Mouse (Mus musculus) bone marrow, adult 2 months (tissue): ENCODE data around the gene Tfcp2l1. TPM values are rescaled to one million over a fixed set of nuclear protein-coding genes. Genes with fewer than 3 reads are reported as not detected.

ENCODE experiments used
- H3K27ac ChIP-seq: fragments of 200-500 bp; 2 replicates; pipeline ENCODE4 v1.5.1; 2012; ENCODE audit warnings: low read depth, mild to moderate bottlenecking, control low read depth, inconsistent platforms, low read length; ENCODE audit not compliant: control insufficient read depth, poor library complexity, insufficient read depth
- H3K4me1 ChIP-seq: fragments of 200-500 bp; 2 replicates; pipeline ENCODE4 v1.6.1; 2011; ENCODE audit warnings: low read length; ENCODE audit not compliant: control insufficient read depth, insufficient read depth
- H3K4me3 ChIP-seq: fragments of 200-500 bp; replicated peaks from 2 replicates; pipeline ENCODE3; 2011; ENCODE audit warnings: mild to moderate bottlenecking, low read depth, low read length, control low read depth; ENCODE audit not compliant: control insufficient read depth
- CTCF ChIP-seq: fragments of 200-500 bp; IDR thresholded peaks from 2 replicates; pipeline ENCODE4 v1.5.1; 2011; ENCODE audit warnings: low read length, control low read depth; ENCODE audit not compliant: control insufficient read depth, insufficient read depth
- POLR2A ChIP-seq: fragments of 200-500 bp; IDR thresholded peaks from 2 replicates; pipeline ENCODE4 v1.6.1; 2011; ENCODE audit warnings: low read depth, mild to moderate bottlenecking, control low read depth, low read length, borderline replicate concordance; ENCODE audit not compliant: control insufficient read depth
- WGBS: fragments of 180-500 bp; shearing (Covaris S2); methylation state at CpG from one replicate; pipeline ENCODE4 v1.1.7; 2018; 5-methylcytosine and 5-hydroxymethylcytosine counted together
- polyA plus RNA-seq: library from polyadenylated mRNA; stranded (reverse); fragments of >200 nt; gene quantifications from 2 replicates; pipeline ENCODE4 v1.2.4, GENCODE M21; 2011; ENCODE audit warnings: low replicate concordance; ENCODE audit not compliant: missing spikeins, insufficient read depth, insufficient read length

Gene Tfcp2l1
- 2.7 TPM in 1 of 2 replicates, not detected in the other for polyA plus RNA-seq

GRCm38 (mm10) chr1:118627781-118628464, at the start of gene Tfcp2l1:
Tfcp2l1 (plus strand) TSS chr1:118627945.
- 2% methylated on average over 48 of the region's 48 CpGs for WGBS
- Histone ChIP-seq H3K27ac (no peak within 1 kb of the TSS), H3K4me1 (no peaks in the 10 kb centered on the region; the same call in none of the 2 replicates), H3K4me3 (peak within 1 kb of the TSS; percentile 31)
- no peak for TF ChIP-seq POLR2A
- TF ChIP-seq CTCF: no peak

GRCm38 (mm10) chr1:118580174-118580702, 47.5 kb upstream of the Tfcp2l1 start:
- TF ChIP-seq POLR2A: no peak
- TF ChIP-seq CTCF: no peak
- H3K4me1 ChIP-seq: peaks cover 3% of the 10 kb centered on the region
- H3K4me3 ChIP-seq: no peak overlapping the region
- 44% methylated on average over 2 of the region's 2 CpGs for WGBS
- peak overlapping the region; percentile 6; the same call in 1 of the 2 replicates for H3K27ac ChIP-seq

- 48% methylated on average over 8 of the region's 8 CpGs for WGBS
- Histone ChIP-seq H3K4me3 (no peak overlapping the region), H3K27ac (no peak overlapping the region; the same call in 1 of the 2 replicates), H3K4me1 (peaks cover 3% of the 10 kb centered on the region)
- no peak for TF ChIP-seq POLR2A
- no peak for TF ChIP-seq CTCF
Observed at GRCm38 (mm10) chr1:118581179-118581578, 46.6 kb upstream of the Tfcp2l1 start.

- no peak overlapping the region for H3K27ac ChIP-seq
- WGBS: 91% methylated on average over 5 of the region's 5 CpGs
- no peak for TF ChIP-seq POLR2A
- TF ChIP-seq CTCF: no peak
- H3K4me3 ChIP-seq: no peak overlapping the region
- H3K4me1 ChIP-seq: no peaks in the 10 kb centered on the region
Observed at GRCm38 (mm10) chr1:118589721-118590120, 38.0 kb upstream of the Tfcp2l1 start.

GRCm38 (mm10) chr1:118592933-118593332, 34.8 kb upstream of the Tfcp2l1 start:
- 92% methylated on average over 4 of the region's 4 CpGs for WGBS
- no peak overlapping the region for H3K4me3 ChIP-seq
- no peaks in the 10 kb centered on the region for H3K4me1 ChIP-seq
- no peak overlapping the region for H3K27ac ChIP-seq
- TF ChIP-seq CTCF (no peak), POLR2A (no peak)

GRCm38 (mm10) chr1:118595395-118595794, 32.4 kb upstream of the Tfcp2l1 start:
- Histone ChIP-seq H3K4me1 (no peaks in the 10 kb centered on the region), H3K27ac (no peak overlapping the region), H3K4me3 (no peak overlapping the region)
- no peak for TF ChIP-seq POLR2A
- no peak for TF ChIP-seq CTCF
- 63% methylated on average over 2 of the region's 2 CpGs for WGBS

- Histone ChIP-seq H3K4me1 (no peaks in the 10 kb centered on the region), H3K4me3 (no peak overlapping the region), H3K27ac (no peak overlapping the region)
- no peak for TF ChIP-seq POLR2A
- no peak for TF ChIP-seq CTCF
- WGBS: 86% methylated on average over 2 of the region's 2 CpGs
Observed at GRCm38 (mm10) chr1:118597475-118598213, 30.1 kb upstream of the Tfcp2l1 start.

GRCm38 (mm10) chr1:118598339-118598738, 29.4 kb upstream of the Tfcp2l1 start:
- H3K27ac ChIP-seq: no peak overlapping the region
- H3K4me3 ChIP-seq: no peak overlapping the region
- WGBS: 75% methylated on average over 3 of the region's 3 CpGs
- TF ChIP-seq POLR2A: no peak
- TF ChIP-seq CTCF: no peak
- no peaks in the 10 kb centered on the region for H3K4me1 ChIP-seq
